Mouse (Mus musculus): ENCODE data around the gene Sh3bgrl2.

Gene Sh3bgrl2

DNA sequence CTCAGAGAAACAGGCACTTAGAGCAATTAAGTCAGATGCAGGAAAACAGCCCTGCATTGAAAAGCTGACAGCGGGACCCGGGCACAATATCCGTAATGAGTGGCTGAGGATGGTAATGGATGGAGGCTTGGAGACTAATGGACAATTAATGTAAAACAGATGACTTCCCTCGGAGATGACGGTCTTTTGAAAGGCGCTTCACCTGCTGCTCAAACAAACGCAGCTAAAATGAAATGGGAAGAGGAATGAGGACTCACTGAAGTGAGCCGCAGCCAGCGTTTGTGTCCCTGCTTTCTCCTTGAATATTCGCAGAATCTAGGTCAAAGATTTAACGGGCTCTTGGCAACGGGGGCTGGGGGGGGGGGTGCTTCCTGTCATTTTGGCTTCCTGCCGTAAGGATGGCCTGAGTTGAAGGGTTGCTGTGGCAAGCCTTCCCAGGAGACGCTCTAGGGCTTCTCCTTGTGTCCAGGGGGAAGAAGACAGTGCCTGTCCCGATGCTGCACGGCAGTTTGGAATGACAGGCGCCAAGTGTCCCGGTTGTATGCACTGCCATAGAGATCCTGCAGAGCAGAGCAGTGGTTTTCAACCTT, 138.5 kb downstream of the Sh3bgrl2 start:
- DNase-seq (ENCODE audit: low spot score) = no peak

DNA sequence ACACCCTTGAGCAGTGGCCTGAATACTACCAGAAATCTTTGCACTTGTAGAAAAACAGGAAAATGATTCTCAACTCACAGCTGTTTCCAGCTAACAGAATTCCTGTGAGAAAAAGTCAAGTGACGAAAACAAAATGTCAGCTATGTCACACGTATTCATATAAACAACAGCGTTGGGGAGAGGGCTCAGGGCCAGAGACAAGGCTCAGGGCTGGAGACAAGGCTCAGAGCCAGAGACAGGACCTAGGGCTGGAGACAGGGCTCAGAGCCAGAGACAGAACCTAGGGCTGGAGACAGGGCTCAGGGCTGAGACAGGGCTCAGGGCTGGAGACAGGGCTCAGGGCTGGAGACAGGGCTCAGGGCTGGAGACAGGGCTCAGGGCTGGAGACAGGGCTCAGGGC, 139.8 kb downstream of the Sh3bgrl2 start:
- DNase-seq (ENCODE audit: low spot score) = no peak

Data from T-cell, adult 2 months (primary cell).